Mouse (Mus musculus) stomach, embryonic 14.5 days (tissue): ENCODE data around the gene Tead3. TPM values are rescaled to one million over a fixed set of nuclear protein-coding genes. Genes with fewer than 3 reads are reported as not detected.

ENCODE experiments used
- ATAC-seq: fragments of 200-750 bp; cut with Nextera tagmentation; 2 replicates; pipeline ENCODE4 v1.8.0; 2017; ENCODE audit warnings: low read depth, moderate TSS enrichment; ENCODE audit not compliant: insufficient number of reproducible peaks, insufficient read depth, low FRiP score
- H3K27ac ChIP-seq: fragments of 300-500 bp; sonication (generic); 2 replicates; pipeline ENCODE4 v1.5.1; 2014; ENCODE audit warnings: mild to moderate bottlenecking, low read length, moderate library complexity, mixed read lengths
- H3K27me3 ChIP-seq: fragments of 300-500 bp; sonication (generic); 2 replicates; pipeline ENCODE4 v1.6.1; 2014; ENCODE audit warnings: low read length, control low read depth, mixed read lengths; ENCODE audit not compliant: control insufficient read depth, insufficient read depth
- H3K36me3 ChIP-seq: fragments of 300-500 bp; sonication (generic); 2 replicates; pipeline ENCODE4 v1.6.1; 2014; ENCODE audit warnings: mild to moderate bottlenecking, control low read depth, low read length, moderate library complexity, mixed read lengths; ENCODE audit not compliant: control insufficient read depth, insufficient read depth
- H3K4me1 ChIP-seq: fragments of 300-500 bp; sonication (generic); 2 replicates; pipeline ENCODE4 v1.6.1; 2014; ENCODE audit warnings: low read length, control low read depth, mixed read lengths; ENCODE audit not compliant: control insufficient read depth, insufficient read depth
- H3K4me2 ChIP-seq: fragments of 300-500 bp; sonication (generic); replicated peaks from 2 replicates; pipeline ENCODE4 v1.6.1; 2014; ENCODE audit warnings: low read depth, low read length, control low read depth
- H3K4me3 ChIP-seq: fragments of 300-500 bp; sonication (generic); 2 replicates; pipeline ENCODE4 v1.5.1; 2014; ENCODE audit warnings: low read depth, low read length, control low read depth
- H3K9ac ChIP-seq: fragments of 300-500 bp; sonication (generic); replicated peaks from 2 replicates; pipeline ENCODE4 v1.6.1; 2014; ENCODE audit warnings: low read depth, mild to moderate bottlenecking, control low read depth, low read length, moderate library complexity, mixed read lengths
- H3K9me3 ChIP-seq: fragments of 300-500 bp; sonication (generic); 2 replicates; pipeline ENCODE4 v1.6.1; 2016; ENCODE audit warnings: low read depth, low read length, control low read depth; ENCODE audit not compliant: control insufficient read depth
- WGBS: fragments of 180-500 bp; shearing (Covaris S2); extraction: QIAGEN DNeasy Blood & Tissue Kit; methylation state at CpG from one replicate; pipeline ENCODE4 v1.1.7; 2014; 5-methylcytosine and 5-hydroxymethylcytosine counted together
- polyA plus RNA-seq: library from polyadenylated mRNA; unstranded; fragments of >200 nt; fragmentation: Nextera tagmentation; extraction: Ambion mirVana; gene quantifications from 2 replicates; pipeline ENCODE4 v1.2.1, GENCODE M21; 2014

Gene Tead3
- polyA plus RNA-seq, 1 experiment from 2014 or later, result 15.7 TPM

DNA sequence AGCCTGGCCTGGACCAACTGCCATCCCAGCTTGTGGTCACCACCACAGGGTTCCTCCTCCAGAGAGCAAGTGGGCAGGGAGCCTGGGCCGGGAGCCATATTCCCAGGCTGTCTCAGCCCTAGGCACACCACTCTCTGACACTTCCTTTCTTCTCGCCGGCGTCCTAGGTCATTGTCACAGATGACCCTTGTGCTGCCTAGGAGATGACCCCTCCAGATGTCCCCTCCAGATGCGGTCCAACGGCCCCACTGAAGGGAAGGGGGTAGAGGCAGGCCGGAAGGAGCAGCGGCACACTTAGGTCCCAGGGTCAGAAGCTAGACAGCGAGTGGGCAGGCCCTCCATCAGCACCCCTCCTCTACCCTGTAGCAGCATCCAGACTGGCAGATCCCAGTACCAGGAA is 50.3 kb downstream of the Tead3 start:
- Histone ChIP-seq H3K4me1 (peaks cover 27% of the 10 kb centered on the region), H3K27me3 (no peaks in the 10 kb centered on the region), H3K4me2 (no peak overlapping the region), H3K36me3 (peaks cover 6% of the 10 kb centered on the region), H3K9me3 (no peaks in the 10 kb centered on the region), H3K27ac (peak overlapping the region; percentile 21; the same call in 1 of the 2 replicates), H3K9ac (no peak overlapping the region), H3K4me3 (no peak overlapping the region)
- 45% methylated on average over 9 of the region's 9 CpGs for WGBS
- ATAC-seq, result 0 out of 2 replicates have a peak, but pooled peaks have one; percentile 10

- 39% methylated on average over 11 of the region's 11 CpGs for WGBS
- Histone ChIP-seq H3K27ac (peak overlapping the region; percentile 48), H3K4me1 (peaks cover 30% of the 10 kb centered on the region), H3K27me3 (no peaks in the 10 kb centered on the region), H3K9ac (no peak overlapping the region), H3K4me2 (no peak overlapping the region), H3K4me3 (no peak overlapping the region), H3K9me3 (no peaks in the 10 kb centered on the region), H3K36me3 (peaks cover 6% of the 10 kb centered on the region)
- ATAC-seq, result 0 out of 2 replicates have a peak, but pooled peaks have one; percentile 8
Observed at GRCm38 (mm10) chr17:28299669-28300320, 50.8 kb downstream of the Tead3 start.

GRCm38 (mm10) chr17:28298888-28299287 is 51.7 kb downstream of the Tead3 start:
- Histone ChIP-seq H3K27ac (no peak overlapping the region), H3K4me1 (peaks cover 25% of the 10 kb centered on the region), H3K27me3 (no peaks in the 10 kb centered on the region), H3K9me3 (no peaks in the 10 kb centered on the region), H3K36me3 (peaks cover 6% of the 10 kb centered on the region), H3K4me2 (no peak overlapping the region), H3K9ac (no peak overlapping the region), H3K4me3 (no peak overlapping the region)
- no peak for ATAC-seq
- WGBS, result 93% methylated on average over 17 of the region's 17 CpGs

GRCm38 (mm10) chr17:28294449-28295333 is 55.9 kb downstream of the Tead3 start:
- H3K27ac ChIP-seq, result peak overlapping the region; percentile 52; the same call in 1 of the 2 replicates
- 0 out of 2 replicates have a peak, but pooled peaks have one; percentile 12 for ATAC-seq
- H3K27me3 ChIP-seq, result no peaks in the 10 kb centered on the region
- H3K36me3 ChIP-seq, result peaks cover 6% of the 10 kb centered on the region
- no peak overlapping the region for H3K9ac ChIP-seq
- no peak overlapping the region for H3K4me2 ChIP-seq
- H3K4me1 ChIP-seq, result peaks cover 17% of the 10 kb centered on the region
- WGBS, result 60% methylated on average over 17 of the region's 17 CpGs
- no peaks in the 10 kb centered on the region for H3K9me3 ChIP-seq
- no peak overlapping the region for H3K4me3 ChIP-seq

DNA sequence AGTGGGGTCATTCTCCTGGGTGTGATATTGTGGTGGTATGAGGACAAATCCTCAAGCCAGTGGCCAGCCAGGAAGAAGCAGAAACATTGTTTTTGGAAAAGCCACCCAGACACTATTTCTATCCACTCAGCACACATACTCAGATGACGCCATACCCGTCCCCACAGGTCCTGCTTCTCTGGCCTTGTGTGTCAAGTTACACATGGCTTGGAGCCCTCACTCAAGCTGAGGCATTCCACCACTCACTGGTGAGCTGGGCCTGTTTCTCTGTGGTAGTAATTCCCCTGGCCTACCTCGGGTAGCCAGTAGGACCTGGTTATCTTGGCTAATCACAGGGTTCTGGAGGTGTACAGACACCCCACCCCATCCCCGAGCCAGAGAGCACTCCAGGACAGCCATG is 56.9 kb downstream of the Tead3 start:
- H3K9ac ChIP-seq, result no peak overlapping the region
- no peaks in the 10 kb centered on the region for H3K27me3 ChIP-seq
- ATAC-seq, result no peak
- no peak overlapping the region for H3K4me2 ChIP-seq
- 70% methylated on average over 4 of the region's 4 CpGs for WGBS
- H3K27ac ChIP-seq, result no peak overlapping the region
- H3K36me3 ChIP-seq, result peaks cover 4% of the 10 kb centered on the region; the same call in 1 of the 2 replicates
- peaks cover 10% of the 10 kb centered on the region; the same call in 1 of the 2 replicates for H3K4me1 ChIP-seq
- H3K9me3 ChIP-seq, result no peaks in the 10 kb centered on the region
- H3K4me3 ChIP-seq, result no peak overlapping the region

DNA sequence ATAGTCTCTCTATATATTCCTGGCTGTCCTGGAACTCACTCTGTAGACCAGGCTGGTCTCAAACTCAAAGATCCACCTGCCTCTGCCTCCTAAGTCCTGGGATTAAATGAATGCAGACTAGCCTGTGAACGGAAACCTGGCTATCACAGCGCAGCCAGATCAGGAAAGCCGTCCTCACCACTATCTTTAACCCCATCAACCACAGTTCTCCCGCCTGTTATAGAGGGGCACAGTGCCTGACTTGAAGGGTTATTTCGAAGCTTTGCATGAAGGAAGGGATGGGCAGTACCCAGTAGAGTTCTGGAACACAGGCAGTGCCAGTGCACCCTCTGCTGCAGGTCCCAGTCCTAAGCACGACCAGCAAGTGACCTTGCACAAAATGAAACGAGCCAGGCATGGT is 59.3 kb downstream of the Tead3 start:
- no peaks in the 10 kb centered on the region for H3K9me3 ChIP-seq
- H3K4me1 ChIP-seq, result peaks cover 15% of the 10 kb centered on the region; the same call in 1 of the 2 replicates
- no peaks in the 10 kb centered on the region; the same call in 1 of the 2 replicates for H3K36me3 ChIP-seq
- ATAC-seq, result no peak
- 77% methylated on average over 7 of the region's 7 CpGs for WGBS
- H3K4me3 ChIP-seq, result no peak overlapping the region
- H3K27ac ChIP-seq, result no peak overlapping the region
- H3K9ac ChIP-seq, result no peak overlapping the region
- H3K27me3 ChIP-seq, result no peaks in the 10 kb centered on the region
- H3K4me2 ChIP-seq, result no peak overlapping the region

GRCm38 (mm10) chr17:28290671-28291070 is 59.9 kb downstream of the Tead3 start:
- Histone ChIP-seq H3K36me3 (no peaks in the 10 kb centered on the region; the same call in 1 of the 2 replicates), H3K9ac (no peak overlapping the region), H3K27ac (no peak overlapping the region; the same call in 1 of the 2 replicates), H3K4me1 (peaks cover 15% of the 10 kb centered on the region; the same call in 1 of the 2 replicates), H3K4me2 (no peak overlapping the region), H3K27me3 (no peaks in the 10 kb centered on the region), H3K4me3 (no peak overlapping the region), H3K9me3 (no peaks in the 10 kb centered on the region)
- peak; percentile 24; the same call in 1 of the 2 replicates for ATAC-seq
- WGBS, result 66% methylated on average over 11 of the region's 11 CpGs

GRCm38 (mm10) chr17:28290262-28290661 is 60.4 kb downstream of the Tead3 start:
- Histone ChIP-seq H3K27me3 (no peaks in the 10 kb centered on the region), H3K4me1 (peaks cover 14% of the 10 kb centered on the region; the same call in 1 of the 2 replicates), H3K4me3 (no peak overlapping the region), H3K36me3 (no peaks in the 10 kb centered on the region; the same call in 1 of the 2 replicates), H3K27ac (no peak overlapping the region; the same call in 1 of the 2 replicates), H3K9ac (no peak overlapping the region), H3K4me2 (no peak overlapping the region), H3K9me3 (no peaks in the 10 kb centered on the region)
- WGBS, result 72% methylated on average over 3 of the region's 3 CpGs
- ATAC-seq, result no peak
